Mouse (Mus musculus) skeletal muscle tissue, adult 2 months (tissue): ENCODE results near the gene Vnn3.

ENCODE experiments used
- DNase-seq: peaks from one replicate; pipeline ENCODE4 v3.0.0-alpha.2; 2012; ENCODE audit warnings: low read depth, low spot score

The Vnn3 gene

DNA sequence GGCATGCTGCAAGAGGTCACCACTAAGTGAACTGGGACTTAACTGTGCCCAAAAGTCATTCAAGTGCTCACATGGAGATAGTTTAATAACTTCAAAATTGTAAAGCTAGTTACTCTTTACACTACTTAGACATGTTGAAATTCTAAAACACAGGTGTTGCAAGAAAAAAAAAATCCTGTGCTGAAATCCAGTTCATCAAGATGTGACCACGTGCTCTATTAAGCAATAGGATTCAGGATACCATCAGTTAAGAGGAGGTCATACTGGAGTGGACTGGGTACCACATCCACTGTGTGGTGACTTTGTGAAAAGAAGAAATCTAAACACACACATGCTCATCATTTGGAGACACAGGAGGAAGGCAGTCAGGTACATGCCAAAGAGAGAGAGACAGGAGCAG, 41.7 kb downstream of the Vnn3 start:
- no peak for DNase-seq

- DNase-seq, result no peak
Observed at GRCm38 (mm10) chr10:23894601-23895349, 43.5 kb downstream of the Vnn3 start, which contains the start of gene Vnn1. Vnn1 (plus strand) TSS chr10:23894688.

GRCm38 (mm10) chr10:23895376-23895775, 44.1 kb downstream of the Vnn3 start:
- DNase-seq, result no peak

DNA sequence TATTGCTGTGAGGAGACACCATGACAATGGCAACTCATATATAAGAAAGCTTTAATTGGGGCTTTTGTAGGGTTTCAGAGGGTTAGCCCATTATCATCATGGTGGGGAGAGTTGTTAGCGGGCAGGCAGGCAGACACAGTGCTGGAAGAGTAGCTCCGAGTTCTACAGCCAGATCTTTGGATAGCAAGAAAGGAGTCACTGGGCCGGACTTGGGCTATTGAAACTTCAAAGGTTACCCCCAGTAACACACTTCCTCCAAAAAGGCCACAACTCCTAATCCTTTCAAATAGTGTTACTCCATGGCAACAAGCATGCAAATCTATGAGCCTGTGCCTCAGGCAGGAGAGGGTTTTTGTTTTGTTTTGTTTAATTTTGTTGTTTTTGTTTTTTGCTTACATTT, 49.9 kb downstream of the Vnn3 start:
- no peak for DNase-seq

- no peak for DNase-seq
Observed at GRCm38 (mm10) chr10:23905661-23906060, 54.4 kb downstream of the Vnn3 start.
